ENCODE assay signal across 9 mouse cellular contexts in genomic region chr17:62109052-62109451, GRCm38 (mm10).
"Had no signal": no experiment of that assay in that cellular context is flagged by ENCODE, and none has a peak within 500 bp of the region (broad histone marks: within the 10 kb centered on the region; RNA-seq: fewer than 3 reads in every experiment).

No protein-coding gene starts in this region.

- DNase-seq: liver, postnatal 0 days; lung, adult 2 months; lung, postnatal 14 days; lung, postnatal 36 days; midbrain, embryonic 14.5 days; right cerebral cortex, postnatal 14 days; thymus, adult 2 months; thymus, postnatal 25 days; thymus, postnatal 4 days had no signal
